Mouse (Mus musculus) adrenal gland, postnatal 25 days (tissue): Measurements from ENCODE around the gene Mfsd6l. TPM values are rescaled to one million over a fixed set of nuclear protein-coding genes. Genes with fewer than 3 reads are reported as not detected.

ENCODE experiments used
- DNase-seq: peaks from one replicate; pipeline ENCODE4 v3.0.0; 2021; ENCODE audit warnings: mixed read lengths
- total RNA-seq: library from RNA; stranded (reverse); gene quantifications from 2 replicates; pipeline ENCODE4 v1.2.3, GENCODE M21; 2021

The Mfsd6l gene
- total RNA-seq, 1 experiment from 2014 or later = 0.15 TPM

DNA sequence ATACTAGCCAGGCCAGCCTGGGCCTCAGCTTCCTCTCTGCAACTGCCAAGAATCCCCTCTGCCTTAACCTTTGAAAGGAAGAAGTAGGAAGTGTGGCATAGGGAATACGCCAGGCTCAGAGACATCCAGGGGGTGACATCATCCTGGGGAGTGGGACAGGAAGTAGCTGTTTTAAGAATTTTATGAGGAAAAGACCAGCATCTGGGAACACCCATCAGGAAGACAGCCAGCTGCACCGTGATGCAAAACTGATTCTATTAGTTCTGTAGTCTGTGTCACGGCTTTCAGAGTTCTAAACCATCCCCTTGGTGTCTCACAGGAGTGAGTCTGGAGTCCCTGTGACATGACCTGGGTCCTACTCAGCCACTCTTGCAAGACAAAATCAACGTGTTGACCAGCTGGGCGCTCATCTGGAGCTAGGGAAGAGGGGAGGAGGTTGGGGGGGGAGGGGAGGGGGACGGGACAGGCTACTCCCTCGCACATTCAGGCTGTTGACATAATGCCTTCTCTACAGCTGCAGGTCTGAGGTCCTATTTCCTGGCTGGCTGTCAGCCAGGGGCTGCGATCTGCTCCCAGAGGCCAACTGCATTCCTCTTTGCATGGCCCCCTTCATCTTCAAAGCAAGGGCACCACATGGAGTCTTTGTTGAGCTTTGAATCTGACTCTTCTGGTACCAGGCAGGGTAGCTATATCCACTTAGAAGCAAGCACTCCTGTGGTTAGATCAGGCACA, 46.4 kb downstream of the Mfsd6l start:
- DNase-seq = no peak

DNA sequence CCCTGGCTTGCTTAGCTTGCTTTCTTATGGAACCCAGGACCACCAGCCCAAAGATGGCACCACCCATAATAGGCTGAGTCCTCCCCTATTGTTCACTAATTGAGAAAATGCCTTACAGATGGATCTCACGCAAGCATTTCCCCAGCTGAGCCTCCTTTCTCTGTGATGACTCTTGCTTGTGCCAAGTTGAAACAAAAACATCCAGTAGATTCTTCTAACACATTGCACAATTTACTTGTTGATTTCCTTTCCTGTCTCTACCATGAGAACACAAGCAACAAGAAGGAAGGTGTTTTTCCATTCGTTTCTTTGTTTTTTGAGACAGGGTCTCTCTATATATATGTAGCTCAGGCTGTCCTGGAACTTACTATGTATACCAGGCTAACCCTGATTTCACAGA, 51.1 kb downstream of the Mfsd6l start:
- DNase-seq = no peak

Other genes starting within 250 kb of the Mfsd6l start
- 5.5 and 6.4 TPM in 2 replicates for gene Ntn1, start 155.4 kb upstream of the Mfsd6l start, total RNA-seq
- gene Pik3r5, start 124.1 kb upstream of the Mfsd6l start, total RNA-seq = 0.94 and 1.3 TPM in 2 replicates
- 2.2 and 2.6 TPM in 2 replicates for gene Pik3r6, start 53.2 kb upstream of the Mfsd6l start, total RNA-seq
- not detected in 2 replicates for gene Ccdc42, start 30.8 kb downstream of the Mfsd6l start, total RNA-seq
- 31.8 and 32.4 TPM in 2 replicates for gene Myh10, start 135.4 kb downstream of the Mfsd6l start, total RNA-seq